Mouse (Mus musculus) C2C12 (cell line): Measurements from ENCODE around the gene Cdyl. TPM values are rescaled to one million over a fixed set of nuclear protein-coding genes. Genes with fewer than 3 reads are reported as not detected.

Source experiments
- H3K27me3 ChIP-seq: one replicate; pipeline ENCODE4 v1.6.1; 2011; ENCODE audit not compliant: control insufficient read depth, insufficient read depth, insufficient read length
- H3K36me3 ChIP-seq: one replicate; pipeline ENCODE4 v1.6.1; 2011; ENCODE audit not compliant: control insufficient read depth, insufficient read depth
- H3K4me3 ChIP-seq: one replicate; pipeline ENCODE4 v1.5.1; 2011; ENCODE audit warnings: mild to moderate bottlenecking, control low read depth; ENCODE audit not compliant: poor library complexity, insufficient read depth, severe bottlenecking
- H3K79me2 ChIP-seq: one replicate; pipeline ENCODE4 v1.6.1; 2011; ENCODE audit not compliant: control insufficient read depth, insufficient read depth
- H3K79me3 ChIP-seq: one replicate; pipeline ENCODE4 v1.6.1; 2011; ENCODE audit warnings: low read depth, control low read depth
- H3ac ChIP-seq: one replicate; pipeline ENCODE3; 2011; ENCODE audit warnings: low read depth; ENCODE audit not compliant: control insufficient read depth, insufficient read length
- CEBPB ChIP-seq: IDR thresholded peaks from one replicate; pipeline ENCODE4 v1.6.1; 2011; ENCODE audit warnings: low read depth, mild to moderate bottlenecking, control low read depth, moderate library complexity
- CTCF ChIP-seq: IDR thresholded peaks from one replicate; pipeline ENCODE4 v1.5.1; 2011; ENCODE audit not compliant: control insufficient read depth, insufficient read depth, insufficient read length
- FOSL1 ChIP-seq: IDR thresholded peaks from one replicate; pipeline ENCODE4 v1.8.0; 2011; ENCODE audit warnings: mild to moderate bottlenecking, low read length; ENCODE audit not compliant: poor library complexity, insufficient read depth, severe bottlenecking
- MAX ChIP-seq: IDR thresholded peaks from one replicate; pipeline ENCODE4 v1.6.1; 2011; ENCODE audit warnings: mild to moderate bottlenecking, control low read depth
- MYOD1 ChIP-seq: IDR thresholded peaks from one replicate; pipeline ENCODE4 v1.6.1; 2011; ENCODE audit warnings: low read depth; ENCODE audit not compliant: control insufficient read depth, insufficient read length
- MYOG ChIP-seq: IDR thresholded peaks from one replicate; pipeline ENCODE4 v1.6.1; 2011; ENCODE audit not compliant: control insufficient read depth, insufficient read length; ENCODE audit errors: extremely low read depth
- USF1 ChIP-seq: IDR thresholded peaks from one replicate; pipeline ENCODE4 v1.6.1; 2011; ENCODE audit warnings: low read depth, mild to moderate bottlenecking, control low read depth, moderate library complexity
- polyA plus RNA-seq: library from polyadenylated mRNA; unstranded; fragments of >200 nt; fragmentation: generic; extraction: Trizol; gene quantifications from one replicate; pipeline ENCODE4 v1.2.1, GENCODE M21; 2012; ENCODE audit warnings: missing spikeins

Cdyl gene
- polyA plus RNA-seq, 1 experiment, result 5.2 TPM

GRCm38 (mm10) chr13:35650284-35650872 is 9.3 kb upstream of the Cdyl start:
- no peaks in the 10 kb centered on the region for H3K36me3 ChIP-seq
- no peak overlapping the region for H3K4me3 ChIP-seq
- no peaks in the 10 kb centered on the region for H3K79me3 ChIP-seq
- H3K79me2 ChIP-seq, result no peaks in the 10 kb centered on the region
- no peaks in the 10 kb centered on the region for H3K27me3 ChIP-seq
- TF ChIP-seq MYOD1, result no peak
- TF ChIP-seq FOSL1, result no peak
- TF ChIP-seq MAX, result no peak
- no peak for TF ChIP-seq CEBPB
- TF ChIP-seq CTCF, result no peak
- TF ChIP-seq USF1, result no peak
- no peak for TF ChIP-seq MYOG
- H3ac ChIP-seq, result no peak overlapping the region

GRCm38 (mm10) chr13:35652851-35653250 is 6.8 kb upstream of the Cdyl start:
- no peak overlapping the region for H3K4me3 ChIP-seq
- no peaks in the 10 kb centered on the region for H3K27me3 ChIP-seq
- no peak overlapping the region for H3ac ChIP-seq
- H3K36me3 ChIP-seq, result no peaks in the 10 kb centered on the region
- no peaks in the 10 kb centered on the region for H3K79me3 ChIP-seq
- H3K79me2 ChIP-seq, result no peaks in the 10 kb centered on the region
- no peak for TF ChIP-seq CEBPB
- TF ChIP-seq FOSL1, result no peak
- TF ChIP-seq CTCF, result no peak
- no peak for TF ChIP-seq MAX
- no peak for TF ChIP-seq USF1
- TF ChIP-seq MYOG, result no peak
- no peak for TF ChIP-seq MYOD1

GRCm38 (mm10) chr13:35656853-35657252 is 2.8 kb upstream of the Cdyl start:
- no peaks in the 10 kb centered on the region for H3K79me2 ChIP-seq
- TF ChIP-seq USF1 (no peak), MAX (no peak), FOSL1 (no peak), MYOG (no peak), CEBPB (no peak), CTCF (no peak), MYOD1 (no peak)
- no peaks in the 10 kb centered on the region for H3K27me3 ChIP-seq
- no peaks in the 10 kb centered on the region for H3K36me3 ChIP-seq
- no peak overlapping the region for H3ac ChIP-seq
- H3K79me3 ChIP-seq, result no peaks in the 10 kb centered on the region
- no peak overlapping the region for H3K4me3 ChIP-seq

- Histone ChIP-seq H3K36me3 (no peaks in the 10 kb centered on the region), H3ac (no peak overlapping the region), H3K27me3 (peaks cover 4% of the 10 kb centered on the region), H3K79me3 (no peaks in the 10 kb centered on the region), H3K79me2 (no peaks in the 10 kb centered on the region), H3K4me3 (no peak overlapping the region)
- TF ChIP-seq CEBPB, result no peak
- TF ChIP-seq MAX, result no peak
- no peak for TF ChIP-seq MYOG
- no peak for TF ChIP-seq CTCF
- TF ChIP-seq USF1, result no peak
- no peak for TF ChIP-seq FOSL1
- TF ChIP-seq MYOD1, result no peak
These were observed 5.8 kb downstream of the Cdyl start for GRCm38 (mm10) chr13:35665456-35665855.

- Histone ChIP-seq H3K36me3 (no peaks in the 10 kb centered on the region), H3K79me2 (no peaks in the 10 kb centered on the region), H3K27me3 (peaks cover 4% of the 10 kb centered on the region), H3K79me3 (no peaks in the 10 kb centered on the region), H3K4me3 (no peak overlapping the region), H3ac (no peak overlapping the region)
- TF ChIP-seq CEBPB, result no peak
- no peak for TF ChIP-seq MYOG
- no peak for TF ChIP-seq FOSL1
- TF ChIP-seq USF1, result no peak
- TF ChIP-seq MYOD1, result no peak
- TF ChIP-seq MAX, result no peak
- TF ChIP-seq CTCF, result no peak
These were observed 10.4 kb downstream of the Cdyl start for GRCm38 (mm10) chr13:35669910-35670469.
